Mouse (Mus musculus) midbrain, embryonic 15.5 days (tissue): ENCODE data around the gene Cacng1. TPM values are rescaled to one million over a fixed set of nuclear protein-coding genes. Genes with fewer than 3 reads are reported as not detected.

Source experiments
- ATAC-seq: fragments of 200-750 bp; cut with Nextera tagmentation; replicated peaks from 2 replicates; pipeline ENCODE4 v1.8.0; 2017; ENCODE audit warnings: moderate TSS enrichment
- H3K27ac ChIP-seq: fragments of 300-500 bp; sonication (generic); 2 replicates; pipeline ENCODE4 v1.5.1; 2015; ENCODE audit warnings: mild to moderate bottlenecking, inconsistent platforms
- H3K27me3 ChIP-seq: fragments of 300-500 bp; sonication (generic); replicated peaks from 2 replicates; pipeline ENCODE4 v1.6.1; 2015; ENCODE audit warnings: inconsistent platforms
- H3K36me3 ChIP-seq: fragments of 300-500 bp; sonication (generic); replicated peaks from 2 replicates; pipeline ENCODE4 v1.6.1; 2015; ENCODE audit warnings: inconsistent platforms
- H3K4me1 ChIP-seq: fragments of 300-500 bp; sonication (generic); 2 replicates; pipeline ENCODE4 v1.6.1; 2015; ENCODE audit warnings: inconsistent platforms
- H3K4me2 ChIP-seq: fragments of 300-500 bp; sonication (generic); 2 replicates; pipeline ENCODE4 v1.6.1; 2015; ENCODE audit warnings: inconsistent platforms, mild to moderate bottlenecking, moderate library complexity
- H3K4me3 ChIP-seq: fragments of 300-500 bp; sonication (generic); 2 replicates; pipeline ENCODE4 v1.5.1; 2015; ENCODE audit warnings: mild to moderate bottlenecking, inconsistent platforms
- H3K9ac ChIP-seq: fragments of 300-500 bp; sonication (generic); 2 replicates; pipeline ENCODE4 v1.6.1; 2015; ENCODE audit warnings: mild to moderate bottlenecking, inconsistent platforms
- H3K9me3 ChIP-seq: fragments of 300-500 bp; sonication (generic); 2 replicates; pipeline ENCODE4 v1.6.1; 2016; ENCODE audit warnings: inconsistent platforms
- WGBS: fragments of 180-500 bp; shearing (Covaris S2); methylation state at CpG from one replicate; pipeline ENCODE4 v1.1.7; 2015; ENCODE audit warnings: mixed read lengths; 5-methylcytosine and 5-hydroxymethylcytosine counted together
- polyA plus RNA-seq: library from polyadenylated mRNA; unstranded; fragments of >200 nt; fragmentation: Nextera tagmentation; extraction: Ambion mirVana; gene quantifications from 2 replicates; pipeline ENCODE4 v1.2.1, GENCODE M21; 2015

The Cacng1 gene
- polyA plus RNA-seq, 1 experiment from 2014 or later: 0.22 TPM

DNA sequence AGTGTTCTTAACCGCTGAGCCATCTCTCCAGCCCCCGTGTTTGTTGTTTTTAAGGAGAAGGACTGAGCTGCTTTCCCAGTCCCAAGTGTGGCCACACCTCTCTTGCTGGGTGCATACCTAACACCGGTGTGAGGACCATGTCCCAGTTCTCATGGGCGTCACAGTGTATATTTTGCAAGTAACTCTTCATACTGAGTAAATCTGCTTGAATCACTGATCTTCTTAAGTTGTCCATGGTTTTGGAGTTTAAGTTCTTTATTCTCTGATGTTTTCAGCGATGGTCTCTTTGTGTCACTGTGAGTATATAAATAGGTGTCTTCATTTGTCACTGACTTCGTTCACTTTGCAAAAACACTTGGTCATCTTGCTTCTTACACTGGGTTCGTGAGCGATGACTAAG lies 41.7 kb downstream of the Cacng1 start:
- Histone ChIP-seq H3K27me3 (no peaks in the 10 kb centered on the region), H3K9me3 (no peaks in the 10 kb centered on the region), H3K9ac (no peak overlapping the region), H3K36me3 (peaks cover 24% of the 10 kb centered on the region; the same call in 1 of the 2 replicates), H3K4me3 (no peak overlapping the region), H3K4me1 (peaks cover 12% of the 10 kb centered on the region), H3K27ac (no peak overlapping the region), H3K4me2 (no peak overlapping the region)
- ATAC-seq: no peak
- 92% methylated on average over 8 of the region's 8 CpGs for WGBS

- peaks cover 24% of the 10 kb centered on the region; the same call in 1 of the 2 replicates for H3K36me3 ChIP-seq
Measured at GRCm38 (mm10) chr11:107674006-107674405, 42.3 kb downstream of the Cacng1 start.

DNA sequence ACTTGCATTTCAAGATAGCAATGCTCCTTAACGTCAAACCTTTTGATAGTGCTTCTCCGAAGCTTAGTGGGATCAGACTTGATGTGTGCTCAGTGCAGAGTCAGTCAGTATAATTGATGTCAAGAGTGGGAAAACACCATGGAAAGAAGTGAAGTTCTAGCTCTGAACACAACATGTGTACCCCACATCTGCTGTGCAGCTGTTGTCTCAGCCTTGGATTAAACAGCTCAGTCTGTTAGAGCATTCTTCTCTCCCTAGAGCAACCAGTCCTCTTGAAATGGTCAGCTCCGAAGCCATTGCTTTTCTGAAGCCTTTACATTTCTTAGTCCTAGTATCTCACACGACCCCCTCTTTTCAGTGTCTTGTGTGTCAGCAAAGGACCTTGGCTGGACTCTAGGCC lies 47.3 kb downstream of the Cacng1 start:
- Histone ChIP-seq H3K27me3 (no peaks in the 10 kb centered on the region), H3K36me3 (peaks cover 24% of the 10 kb centered on the region; the same call in 1 of the 2 replicates), H3K9ac (no peak overlapping the region), H3K4me1 (no peaks in the 10 kb centered on the region), H3K27ac (no peak overlapping the region), H3K9me3 (no peaks in the 10 kb centered on the region), H3K4me2 (no peak overlapping the region), H3K4me3 (no peak overlapping the region)
- 88% methylated on average over 4 of the region's 4 CpGs for WGBS
- ATAC-seq: no peak

More at GRCm38 (mm10) chr11:107674006-107674405, 42.3 kb downstream of the Cacng1 start:
- Histone ChIP-seq H3K27me3 (no peaks in the 10 kb centered on the region), H3K4me3 (no peak overlapping the region), H3K4me2 (no peak overlapping the region), H3K9ac (no peak overlapping the region), H3K9me3 (no peaks in the 10 kb centered on the region), H3K4me1 (peaks cover 12% of the 10 kb centered on the region), H3K27ac (no peak overlapping the region)
- WGBS: 77% methylated on average over 5 of the region's 5 CpGs
- ATAC-seq: no peak

GRCm38 (mm10) chr11:107668223-107668622 lies 48.1 kb downstream of the Cacng1 start:
- Histone ChIP-seq H3K9ac (no peak overlapping the region), H3K27ac (no peak overlapping the region), H3K27me3 (no peaks in the 10 kb centered on the region), H3K4me3 (no peak overlapping the region), H3K36me3 (peaks cover 20% of the 10 kb centered on the region; the same call in 1 of the 2 replicates), H3K9me3 (no peaks in the 10 kb centered on the region), H3K4me1 (no peaks in the 10 kb centered on the region), H3K4me2 (no peak overlapping the region)
- 93% methylated on average over 6 of the region's 6 CpGs for WGBS
- no peak for ATAC-seq

GRCm38 (mm10) chr11:107667542-107667941 lies 48.8 kb downstream of the Cacng1 start:
- H3K27ac ChIP-seq: no peak overlapping the region
- no peaks in the 10 kb centered on the region for H3K4me1 ChIP-seq
- WGBS: 92% methylated on average over 2 of the region's 2 CpGs
- ATAC-seq: no peak
- H3K36me3 ChIP-seq: peaks cover 20% of the 10 kb centered on the region; the same call in 1 of the 2 replicates
- no peaks in the 10 kb centered on the region for H3K27me3 ChIP-seq
- no peaks in the 10 kb centered on the region for H3K9me3 ChIP-seq
- H3K4me2 ChIP-seq: no peak overlapping the region
- no peak overlapping the region for H3K9ac ChIP-seq
- H3K4me3 ChIP-seq: no peak overlapping the region

DNA sequence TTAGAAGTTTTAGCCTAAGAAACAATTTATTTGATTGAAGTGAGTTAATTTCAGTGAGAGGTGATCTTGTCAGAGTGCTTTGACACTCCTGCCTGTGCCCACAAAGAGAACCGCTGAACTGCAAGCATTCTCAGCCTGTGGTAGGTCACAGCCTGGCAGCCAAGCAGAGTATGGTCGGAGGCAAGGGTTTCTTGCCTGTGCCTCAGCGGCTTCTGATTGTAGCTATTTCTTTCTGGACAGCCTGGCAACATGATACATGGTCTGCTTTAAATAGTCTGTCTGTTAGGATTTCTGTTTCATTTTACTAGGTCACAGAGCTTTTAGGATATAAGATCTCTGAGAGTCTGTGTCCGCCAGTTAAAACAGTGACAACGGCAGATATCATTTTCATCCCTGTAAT lies 53.7 kb downstream of the Cacng1 start:
- no peak overlapping the region for H3K4me3 ChIP-seq
- no peak overlapping the region for H3K4me2 ChIP-seq
- H3K27me3 ChIP-seq: no peaks in the 10 kb centered on the region
- H3K36me3 ChIP-seq: no peaks in the 10 kb centered on the region; the same call in 1 of the 2 replicates
- no peaks in the 10 kb centered on the region for H3K4me1 ChIP-seq
- no peak overlapping the region for H3K27ac ChIP-seq
- no peak overlapping the region for H3K9ac ChIP-seq
- H3K9me3 ChIP-seq: no peaks in the 10 kb centered on the region
- no peak for ATAC-seq
- 81% methylated on average over 5 of the region's 5 CpGs for WGBS

DNA sequence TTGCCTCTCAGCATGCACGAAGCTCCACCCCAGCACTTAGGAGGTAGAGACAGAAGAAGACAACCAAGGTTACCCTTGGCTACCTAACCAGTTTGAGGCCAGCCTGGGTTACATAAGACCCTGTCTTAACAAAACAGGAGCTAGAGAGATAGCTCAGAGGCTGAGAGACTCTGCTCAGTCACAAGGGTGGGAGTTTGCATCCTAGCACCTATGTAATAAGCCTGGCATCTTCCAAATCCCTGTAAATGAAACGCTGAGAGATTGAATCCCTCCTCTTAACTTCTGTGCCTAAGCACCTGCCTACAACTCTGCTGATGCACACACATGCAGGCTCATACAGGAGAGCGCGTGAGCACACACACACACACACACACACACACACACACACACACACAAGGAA lies 55.9 kb downstream of the Cacng1 start:
- no peaks in the 10 kb centered on the region for H3K27me3 ChIP-seq
- no peak overlapping the region for H3K9ac ChIP-seq
- no peaks in the 10 kb centered on the region; the same call in 1 of the 2 replicates for H3K36me3 ChIP-seq
- H3K9me3 ChIP-seq: no peaks in the 10 kb centered on the region
- no peak overlapping the region for H3K4me3 ChIP-seq
- H3K27ac ChIP-seq: no peak overlapping the region
- no peak overlapping the region for H3K4me2 ChIP-seq
- ATAC-seq: no peak
- H3K4me1 ChIP-seq: no peaks in the 10 kb centered on the region
- WGBS: 92% methylated on average over 4 of the region's 4 CpGs

- H3K4me3 ChIP-seq: no peak overlapping the region
- H3K27me3 ChIP-seq: no peaks in the 10 kb centered on the region
- no peak overlapping the region for H3K9ac ChIP-seq
- H3K36me3 ChIP-seq: no peaks in the 10 kb centered on the region; the same call in 1 of the 2 replicates
- WGBS: 83% methylated on average over 5 of the region's 5 CpGs
- ATAC-seq: no peak
- no peak overlapping the region for H3K4me2 ChIP-seq
- H3K9me3 ChIP-seq: no peaks in the 10 kb centered on the region
- 0 out of 2 replicates have a peak overlapping the region, but pooled peaks have one; percentile 4 for H3K27ac ChIP-seq
- H3K4me1 ChIP-seq: no peaks in the 10 kb centered on the region
Measured at GRCm38 (mm10) chr11:107657117-107657516, 59.2 kb downstream of the Cacng1 start.

DNA sequence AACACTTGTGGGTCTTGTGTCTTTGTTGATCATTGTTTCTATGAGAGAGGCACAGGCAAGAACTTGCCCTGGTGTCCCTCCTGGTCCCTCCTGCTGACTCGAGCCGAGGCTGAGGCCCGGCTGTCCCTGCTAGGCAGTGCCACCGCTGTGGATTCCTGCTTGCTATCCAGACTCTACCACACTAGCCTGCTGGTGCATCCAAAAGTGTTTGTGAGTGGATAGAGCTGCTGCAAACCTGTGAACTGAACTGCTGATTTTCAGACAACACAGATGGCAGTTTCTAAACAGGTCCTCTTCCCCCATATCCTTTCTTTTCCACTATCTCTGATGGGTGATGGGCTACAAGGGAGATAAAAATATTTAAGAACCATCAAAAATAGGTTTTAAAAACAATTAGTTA lies 60.8 kb downstream of the Cacng1 start:
- Histone ChIP-seq H3K9me3 (no peaks in the 10 kb centered on the region), H3K4me1 (peaks cover 6% of the 10 kb centered on the region; the same call in 1 of the 2 replicates), H3K27ac (no peak overlapping the region), H3K36me3 (0 out of 2 replicates have a peak, but pooled peaks cover under 1% of the 10 kb centered on the region), H3K4me3 (no peak overlapping the region), H3K4me2 (no peak overlapping the region), H3K27me3 (no peaks in the 10 kb centered on the region), H3K9ac (no peak overlapping the region)
- ATAC-seq: no peak
- 91% methylated on average over 4 of the region's 4 CpGs for WGBS

Other genes with a start within 250 kb of the Cacng1 start
- 43.0 and 43.7 TPM in 2 replicates for gene Pitpnc1, start 245.8 kb downstream of the Cacng1 start, polyA plus RNA-seq
- 140 and 148 TPM in 2 replicates for gene Psmd12, start 237.0 kb downstream of the Cacng1 start, polyA plus RNA-seq
- 17.3 and 17.8 TPM in 2 replicates for gene Helz, start 168.6 kb downstream of the Cacng1 start, polyA plus RNA-seq
- 61.5 and 68.6 TPM in 2 replicates for gene Cacng4, start 78.0 kb upstream of the Cacng1 start, polyA plus RNA-seq
- gene Cacng5, start 198.5 kb upstream of the Cacng1 start, polyA plus RNA-seq: 9.7 and 11.1 TPM in 2 replicates